Mouse (Mus musculus) cerebellum, adult 2 months (tissue): Measurements from ENCODE around the gene Txndc9.
"Not testable (repeated sequence)": the region's sequence is repeated elsewhere in the genome, so short reads cannot be mapped to it uniquely, and the experiment has no call there.

Experiments used
- CTCF ChIP-seq: fragments of 200-500 bp; IDR thresholded peaks from 2 replicates; pipeline ENCODE4 v1.5.1; 2011; ENCODE audit warnings: low read depth, mild to moderate bottlenecking, control low read depth, low read length, moderate library complexity, borderline replicate concordance; ENCODE audit not compliant: insufficient read depth
- POLR2A ChIP-seq: fragments of 200-500 bp; IDR thresholded peaks from 2 replicates; pipeline ENCODE4 v1.6.1; 2011; ENCODE audit warnings: low read length, control low read depth, borderline replicate concordance; ENCODE audit not compliant: insufficient read depth

- not testable (repeated sequence) for TF ChIP-seq CTCF, POLR2A
Observed at GRCm38 (mm10) chr1:37976666-37977065, 21.0 kb downstream of the Txndc9 start.
